Mouse (Mus musculus) CD4-positive helper T cell, adult 2 months (primary cell): ENCODE results near the gene Garnl3.

Experiments
- DNase-seq: peaks from one replicate; pipeline ENCODE4 v3.0.0-alpha.2; 2012; ENCODE audit warnings: low read depth, missing footprints, low spot score

Gene Garnl3

GRCm38 (mm10) chr2:32974216-32974615 lies 157.2 kb downstream of the Garnl3 start:
- DNase-seq, result no peak

DNA sequence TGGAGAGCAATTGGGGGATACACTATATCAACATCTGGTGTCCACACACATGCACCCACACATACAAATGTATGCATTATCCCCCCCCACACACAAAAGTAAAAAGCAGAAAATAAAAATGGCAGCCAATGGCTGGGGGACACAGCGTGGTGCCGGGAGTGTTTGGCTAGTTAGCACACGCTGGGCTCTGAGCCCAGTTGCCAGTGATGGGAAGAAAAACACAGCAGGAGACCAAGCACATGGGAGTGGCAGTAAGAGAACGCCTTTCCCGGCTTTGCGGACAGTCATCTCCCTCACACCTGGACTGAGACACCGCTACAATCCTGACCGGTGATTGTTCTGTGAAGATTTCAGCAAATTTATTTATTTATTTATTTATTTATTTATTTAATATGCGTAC lies 160.2 kb downstream of the Garnl3 start:
- no peak for DNase-seq

DNA sequence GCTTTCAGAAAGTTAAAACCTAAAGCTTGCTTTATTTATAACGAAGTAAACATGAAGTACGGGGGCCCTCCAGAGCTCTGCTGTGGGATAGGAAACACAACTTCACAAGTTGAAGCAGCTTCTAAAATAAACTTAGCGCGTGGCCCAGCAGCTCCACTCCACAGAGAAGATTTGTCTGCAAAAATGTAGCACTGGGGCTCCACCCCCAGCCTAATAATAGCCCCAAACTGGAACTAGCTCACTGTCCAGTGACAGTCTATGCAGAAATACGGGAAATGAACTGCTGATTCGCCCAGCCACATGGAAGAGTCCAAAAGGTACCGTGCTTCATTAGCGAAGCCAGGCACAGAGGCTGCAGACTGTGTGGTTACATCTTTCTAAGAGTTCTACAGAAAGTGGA lies 162.1 kb downstream of the Garnl3 start:
- no peak for DNase-seq

DNA sequence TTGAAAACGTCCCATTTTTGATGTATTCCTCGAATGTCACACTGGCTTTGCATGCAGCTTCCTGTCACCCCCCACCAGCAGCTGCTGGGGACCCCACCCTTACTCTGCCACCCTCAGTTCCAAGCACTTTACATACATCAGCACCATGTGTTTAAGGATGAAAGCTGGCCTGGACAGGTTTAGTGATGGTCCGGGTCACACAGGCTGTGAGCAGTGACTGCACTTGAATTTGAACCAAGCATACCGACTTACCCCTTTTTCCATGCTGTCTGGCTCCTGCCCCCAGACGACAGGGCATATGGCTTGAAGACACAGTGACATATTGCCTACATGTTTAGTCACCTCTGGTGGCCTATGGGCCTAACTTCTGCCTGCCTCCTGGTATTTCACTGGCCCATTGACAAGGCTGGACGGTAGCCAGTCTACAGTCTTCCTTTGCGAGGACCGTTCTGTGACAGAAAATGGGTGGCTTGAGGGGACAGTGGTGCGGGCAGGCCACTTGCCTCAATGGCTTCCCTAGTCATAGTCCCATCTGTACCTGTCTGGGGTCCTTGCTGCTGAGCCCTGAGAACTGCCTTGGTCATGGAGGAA lies 163.3 kb downstream of the Garnl3 start:
- no peak for DNase-seq

GRCm38 (mm10) chr2:32966689-32967631 lies 164.5 kb downstream of the Garnl3 start:
- peak; percentile 90 for DNase-seq

- peak; percentile 28 for DNase-seq
These were observed 165.2 kb downstream of the Garnl3 start for GRCm38 (mm10) chr2:32966184-32966688.

DNA sequence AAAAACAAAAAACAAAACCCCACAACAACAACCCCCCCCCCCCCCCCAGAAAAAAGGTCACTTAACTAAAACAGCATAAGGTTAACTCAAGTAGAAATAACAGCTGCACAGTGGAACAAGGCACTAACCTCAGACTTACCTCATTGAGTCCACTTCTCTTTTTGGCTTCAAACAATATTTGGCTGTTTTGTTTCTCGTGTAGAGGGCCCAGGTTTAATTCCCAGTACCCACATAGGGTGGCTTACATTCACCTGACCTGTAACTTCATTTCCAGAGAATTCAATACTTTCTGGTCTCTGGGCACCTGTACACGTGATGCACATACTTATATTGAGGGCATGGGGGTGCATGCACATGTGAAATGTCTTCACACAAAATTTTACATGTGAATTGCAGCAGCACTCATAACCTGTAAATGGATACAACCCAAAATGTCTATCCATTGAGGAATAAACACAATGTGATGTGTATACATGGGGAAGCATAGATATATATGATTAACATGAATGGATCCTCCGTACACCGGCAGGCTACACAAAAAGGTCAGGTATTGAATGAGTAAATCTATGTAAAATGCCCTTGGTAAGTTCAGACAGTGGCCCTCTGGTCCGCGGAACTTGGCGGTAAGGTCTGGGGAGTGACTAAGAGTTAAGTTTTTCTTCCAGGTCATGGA lies 165.8 kb downstream of the Garnl3 start:
- no peak for DNase-seq

- no peak for DNase-seq
These were observed 166.6 kb downstream of the Garnl3 start for GRCm38 (mm10) chr2:32964659-32965457.

GRCm38 (mm10) chr2:32963981-32964380 lies 167.5 kb downstream of the Garnl3 start:
- no peak for DNase-seq

DNA sequence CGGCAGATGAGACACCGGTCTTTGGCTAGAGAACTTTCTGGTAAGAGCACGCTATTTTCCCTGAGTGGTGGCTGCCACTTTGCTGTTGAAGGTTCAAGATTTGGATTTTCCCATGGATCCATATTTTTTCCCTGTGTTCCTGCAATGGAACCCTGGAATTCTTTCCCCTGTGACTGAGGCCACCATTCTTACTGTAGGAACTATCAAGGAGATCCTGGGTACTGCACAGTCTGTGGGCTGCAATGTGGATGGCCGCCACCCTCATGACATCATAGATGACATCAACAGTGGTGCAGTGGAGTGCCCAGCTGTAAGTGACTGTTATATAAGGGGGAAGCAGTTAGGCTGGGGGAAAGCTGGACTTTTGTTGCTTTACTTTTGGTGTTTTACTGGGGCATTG lies 167.9 kb downstream of the Garnl3 start:
- DNase-seq, result no peak

DNA sequence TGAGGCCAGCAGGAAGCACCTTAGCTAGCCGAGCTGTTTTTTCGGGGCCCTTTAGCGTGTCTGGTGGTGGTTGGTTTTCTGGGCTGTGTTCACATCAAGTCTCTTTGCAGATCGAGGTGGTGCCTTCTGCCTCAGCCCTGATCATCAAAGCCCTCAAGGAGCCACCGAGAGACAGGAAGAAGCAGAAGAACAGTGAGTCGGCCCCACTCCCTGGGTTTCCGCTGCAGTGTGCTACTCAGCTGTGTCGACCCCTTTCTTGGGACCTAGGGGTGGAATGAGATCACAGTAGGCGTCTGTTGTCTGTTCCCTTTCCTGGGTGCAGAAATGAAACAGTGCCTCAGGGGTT lies 168.6 kb downstream of the Garnl3 start:
- DNase-seq, result peak; percentile 71

GRCm38 (mm10) chr2:32962062-32962874 lies 169.2 kb downstream of the Garnl3 start:
- no peak for DNase-seq

- DNase-seq, result peak; percentile 96
These were observed 170.1 kb downstream of the Garnl3 start, which contains the start of the genes Rpl12 and Lrsam1 for GRCm38 (mm10) chr2:32961192-32961995. TSS of gene Rpl12 (plus strand) at chr2:32961559. TSS of gene Lrsam1 (minus strand) at chr2:32961614.

- no peak for DNase-seq
These were observed 171.2 kb downstream of the Garnl3 start for GRCm38 (mm10) chr2:32960273-32960672.

DNA sequence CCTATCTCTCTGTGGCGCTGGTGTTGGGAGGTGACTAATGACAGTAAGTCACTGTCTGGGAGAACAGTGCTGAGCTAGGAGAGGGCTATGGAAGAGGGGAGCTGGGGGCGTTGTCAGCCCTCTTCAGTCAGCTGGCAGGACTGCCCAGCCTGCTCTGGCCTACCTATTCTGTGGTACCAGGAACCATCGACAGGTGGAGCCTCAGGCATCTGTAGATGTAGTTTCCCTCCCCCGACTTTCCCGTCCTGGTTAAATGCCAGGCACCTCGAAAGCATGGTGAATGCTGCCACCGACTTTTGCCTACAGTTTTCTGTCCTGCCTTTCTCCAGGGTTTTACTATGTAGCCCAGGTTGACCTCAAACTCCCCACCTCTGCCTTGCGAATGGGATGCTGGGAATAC lies 174.1 kb downstream of the Garnl3 start:
- no peak for DNase-seq

DNA sequence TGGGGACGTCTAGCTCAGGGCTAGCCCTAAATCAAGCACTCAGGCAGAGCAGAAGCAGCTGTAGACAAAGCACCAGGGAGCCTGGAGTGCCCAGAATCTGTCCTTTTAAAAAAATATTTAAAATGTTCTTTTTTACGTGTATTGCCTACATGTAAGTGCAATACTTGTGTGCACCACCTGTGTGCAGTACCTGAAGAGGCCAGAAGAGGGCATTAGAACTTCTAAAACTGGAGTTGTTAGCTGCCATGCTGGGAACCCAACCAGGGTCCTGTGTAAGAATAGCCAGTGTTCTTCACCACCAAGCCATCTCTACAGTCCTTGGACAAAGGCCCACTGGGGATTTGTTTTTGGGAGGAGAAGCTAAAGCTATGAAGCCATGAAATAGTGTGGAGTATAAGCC lies 176.9 kb downstream of the Garnl3 start:
- DNase-seq, result no peak

GRCm38 (mm10) chr2:32947454-32947853 lies 184.0 kb downstream of the Garnl3 start:
- no peak for DNase-seq

DNA sequence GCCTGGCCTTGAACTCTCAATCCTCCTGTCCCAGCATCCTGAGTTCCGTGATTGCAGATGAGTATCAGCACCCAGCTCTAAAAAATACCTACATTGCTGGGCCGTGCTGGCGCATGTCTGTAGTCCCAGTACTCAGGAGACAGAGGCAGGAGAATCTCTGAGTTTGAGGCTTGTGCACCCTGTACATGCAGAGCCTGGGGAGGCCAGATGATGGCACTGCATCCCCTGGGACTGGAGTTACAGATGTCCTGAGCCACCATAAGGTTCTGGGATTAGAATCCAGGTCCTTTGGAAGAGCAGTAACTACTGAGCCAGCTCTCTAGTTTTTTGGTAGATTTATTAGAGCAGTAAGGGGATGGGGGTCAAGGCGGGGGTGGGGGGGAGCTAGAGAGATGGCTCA lies 191.0 kb downstream of the Garnl3 start:
- no peak for DNase-seq

- DNase-seq, result peak; percentile 61
These were observed 192.0 kb downstream of the Garnl3 start for GRCm38 (mm10) chr2:32939418-32939817.

DNA sequence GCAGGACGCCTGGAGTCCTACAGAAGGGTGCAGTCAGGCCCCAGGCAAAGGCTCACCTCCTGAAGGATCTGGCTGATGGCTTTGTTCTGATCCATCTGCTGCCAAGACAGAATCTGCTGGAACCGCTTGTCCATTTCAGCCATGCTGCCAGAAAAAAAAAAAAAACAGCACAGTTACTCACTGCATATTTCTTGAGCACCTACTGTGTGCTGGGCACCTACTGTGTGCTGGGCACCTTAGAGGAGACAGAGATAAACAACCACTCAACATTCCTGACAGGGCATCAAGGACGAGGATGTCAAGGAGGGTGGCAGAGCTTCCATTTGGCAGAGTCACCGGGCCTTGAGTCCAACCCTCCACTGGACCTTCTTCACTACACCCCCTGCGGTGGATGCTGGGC lies 192.7 kb downstream of the Garnl3 start:
- DNase-seq, result no peak
